Mouse (Mus musculus) liver, embryonic 15.5 days (tissue): ENCODE measurements around the gene Sh3bp2. TPM values are rescaled to one million over a fixed set of nuclear protein-coding genes. Genes with fewer than 3 reads are reported as not detected.
A peak's percentile ranks its signal among the peaks of the same experiment; 100 is the strongest.

Experiments used
- microRNA-seq: library from miRNA; unstranded; fragments of <30 nt; microRNA quantifications from one replicate; pipeline ENCODE4, GENCODE M21; 2016
- polyA plus RNA-seq: library from polyadenylated mRNA; unstranded; fragments of >200 nt; fragmentation: Nextera tagmentation; extraction: Ambion mirVana; gene quantifications from 2 replicates; pipeline ENCODE4 v1.2.1, GENCODE M21; 2015

The Sh3bp2 gene
- polyA plus RNA-seq, 1 experiment from 2014 or later = 5.5 TPM

Small RNA genes within 50 kb of the gene (microRNA-seq; reads per million reads assigned to microRNA genes)
- gene Mir7036b = 6.9 reads per million, percentile 23 among the genes with 10 or more reads in this experiment

Other genes starting within 250 kb of the Sh3bp2 start
- 0.07 TPM in 1 of 2 replicates, not detected in the other for gene Zfyve28, start 237.4 kb upstream of the Sh3bp2 start, polyA plus RNA-seq
- gene Cfap99, start 237.2 kb upstream of the Sh3bp2 start, polyA plus RNA-seq = not detected in 2 replicates
- gene Rnf4, start 189.5 kb upstream of the Sh3bp2 start, polyA plus RNA-seq = 69.8 and 71.7 TPM in 2 replicates
- 3.2 and 4.3 TPM in 2 replicates for gene Fam193a, start 155.9 kb upstream of the Sh3bp2 start, polyA plus RNA-seq
- 5.5 and 5.9 TPM in 2 replicates for gene Tnip2, start 11.8 kb upstream of the Sh3bp2 start, polyA plus RNA-seq
- 135 and 144 TPM in 2 replicates for gene Add1, start 47.8 kb downstream of the Sh3bp2 start, polyA plus RNA-seq
- gene Mfsd10, start 111.4 kb downstream of the Sh3bp2 start, polyA plus RNA-seq = 50.6 and 51.1 TPM in 2 replicates
- 10.8 and 11.3 TPM in 2 replicates for gene Nop14, start 134.3 kb downstream of the Sh3bp2 start, polyA plus RNA-seq
- gene Grk4, start 134.5 kb downstream of the Sh3bp2 start, polyA plus RNA-seq = 0.48 and 0.67 TPM in 2 replicates
- gene Htt, start 235.9 kb downstream of the Sh3bp2 start, polyA plus RNA-seq = 4.8 and 6.1 TPM in 2 replicates